Mouse (Mus musculus) liver, adult (tissue): Measurements from ENCODE around the gene Nfkbie.

Source experiments
- GATA4 ChIP-seq: IDR thresholded peaks from 2 replicates; pipeline ENCODE4 v1.6.1; 2014; ENCODE audit warnings: mild to moderate bottlenecking, low read length; ENCODE audit not compliant: insufficient replicate concordance

Gene Nfkbie

DNA sequence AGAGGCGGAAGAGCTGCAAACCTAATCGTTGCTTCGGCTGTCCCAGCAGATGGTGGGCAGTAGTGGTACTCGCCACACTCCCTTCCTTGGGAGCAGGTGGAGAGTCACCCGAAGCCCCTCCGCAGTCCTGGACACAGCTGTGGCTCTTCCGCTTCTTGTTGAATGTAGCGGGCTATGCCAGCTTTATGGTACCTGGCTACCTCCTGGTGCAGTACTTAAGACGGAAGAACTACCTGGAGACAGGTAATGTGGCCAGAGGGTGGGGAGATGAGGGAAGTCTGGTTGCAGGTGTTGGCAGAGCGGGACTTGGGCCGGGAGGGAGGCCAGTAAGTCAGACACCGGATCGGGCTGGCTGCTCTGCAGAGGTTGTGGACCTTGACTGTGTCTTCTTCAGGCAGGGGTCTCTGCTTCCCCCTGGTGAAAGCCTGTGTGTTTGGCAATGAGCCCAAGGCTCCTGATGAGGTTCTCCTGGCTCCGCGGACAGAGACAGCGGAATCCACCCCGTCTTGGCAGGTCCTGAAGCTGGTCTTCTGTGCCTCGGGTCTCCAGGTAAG lies 9.1 kb downstream of the Nfkbie start:
- no peak for TF ChIP-seq GATA4

- TF ChIP-seq GATA4, result no peak
These were observed 9.6 kb downstream of the Nfkbie start for GRCm38 (mm10) chr17:45565103-45565502.

DNA sequence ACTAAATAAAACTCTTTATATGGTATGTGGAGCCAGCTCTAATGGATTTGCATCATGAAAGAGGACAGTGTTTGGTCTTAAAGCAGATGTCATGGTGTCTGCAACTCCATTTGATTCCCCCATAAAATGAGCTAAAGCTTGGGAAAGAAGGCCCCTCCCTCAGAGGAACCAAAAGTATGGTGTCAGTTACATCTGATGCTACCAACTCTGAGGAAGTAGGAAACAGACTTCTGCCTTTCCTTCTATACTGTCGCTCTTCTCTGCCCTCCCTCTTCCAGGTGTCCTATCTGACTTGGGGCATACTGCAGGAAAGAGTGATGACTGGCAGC lies 10.5 kb downstream of the Nfkbie start:
- TF ChIP-seq GATA4, result no peak

- TF ChIP-seq GATA4, result no peak
These were observed 11.1 kb downstream of the Nfkbie start for GRCm38 (mm10) chr17:45566360-45567161.

DNA sequence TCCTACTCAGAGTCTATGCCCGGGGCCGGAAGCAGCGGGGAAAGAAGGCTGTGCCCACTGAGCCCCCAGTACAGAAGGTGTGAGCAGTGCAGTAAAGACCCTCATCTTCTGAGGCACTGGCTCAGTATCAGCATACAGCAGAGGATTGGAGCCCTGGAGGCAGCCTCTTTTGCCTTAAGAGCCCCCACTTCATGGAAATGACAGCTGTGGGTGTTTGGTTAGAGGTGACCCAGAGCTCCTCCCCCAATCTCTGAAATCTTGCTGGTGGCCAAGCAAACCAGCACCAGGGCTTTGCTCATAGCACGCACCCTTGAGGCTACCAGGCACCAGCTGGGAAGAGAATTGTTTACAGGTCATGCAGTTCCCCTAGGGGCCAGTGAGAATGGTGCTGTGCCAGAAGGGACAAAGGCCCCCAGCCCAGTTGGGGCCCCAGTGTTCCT lies 11.7 kb downstream of the Nfkbie start:
- TF ChIP-seq GATA4, result no peak

DNA sequence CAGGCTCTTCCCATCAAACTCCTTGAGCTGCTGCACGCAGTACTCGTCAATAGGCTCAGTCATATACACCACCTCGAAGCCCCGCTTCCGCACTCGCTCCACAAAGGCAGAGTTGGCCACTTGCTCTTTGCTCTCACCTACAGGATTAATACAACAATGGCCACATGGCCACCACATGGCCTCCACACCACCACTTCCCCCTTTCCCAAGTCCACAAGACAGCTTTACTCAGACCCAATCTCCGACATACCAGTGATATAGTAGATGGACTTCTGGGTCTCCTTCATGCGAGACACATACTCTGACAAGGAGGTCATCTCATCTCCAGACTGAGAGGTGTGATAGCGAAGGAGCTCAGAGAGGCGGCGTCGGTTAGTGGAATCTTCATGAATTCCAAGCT lies 13.5 kb downstream of the Nfkbie start:
- no peak for TF ChIP-seq GATA4

DNA sequence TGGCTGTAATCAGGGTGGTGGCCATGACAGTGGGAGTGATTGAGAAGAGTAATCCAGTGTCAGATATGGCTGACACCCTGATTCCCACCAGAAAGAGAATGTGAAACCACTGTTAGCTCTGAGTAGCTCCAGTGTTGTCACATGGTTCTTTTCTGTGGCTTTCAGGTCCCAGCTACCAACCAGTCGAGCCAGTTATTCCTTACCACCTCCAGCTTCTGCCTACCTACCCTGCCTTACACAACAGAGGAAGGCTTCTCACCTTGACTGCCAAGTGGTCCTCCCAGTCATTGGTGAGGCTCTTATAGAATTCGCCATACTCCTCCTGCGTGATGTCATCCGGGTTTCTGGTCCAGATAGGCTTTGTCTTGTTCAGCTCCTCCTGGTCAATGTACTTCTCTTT lies 14.5 kb downstream of the Nfkbie start:
- no peak for TF ChIP-seq GATA4

DNA sequence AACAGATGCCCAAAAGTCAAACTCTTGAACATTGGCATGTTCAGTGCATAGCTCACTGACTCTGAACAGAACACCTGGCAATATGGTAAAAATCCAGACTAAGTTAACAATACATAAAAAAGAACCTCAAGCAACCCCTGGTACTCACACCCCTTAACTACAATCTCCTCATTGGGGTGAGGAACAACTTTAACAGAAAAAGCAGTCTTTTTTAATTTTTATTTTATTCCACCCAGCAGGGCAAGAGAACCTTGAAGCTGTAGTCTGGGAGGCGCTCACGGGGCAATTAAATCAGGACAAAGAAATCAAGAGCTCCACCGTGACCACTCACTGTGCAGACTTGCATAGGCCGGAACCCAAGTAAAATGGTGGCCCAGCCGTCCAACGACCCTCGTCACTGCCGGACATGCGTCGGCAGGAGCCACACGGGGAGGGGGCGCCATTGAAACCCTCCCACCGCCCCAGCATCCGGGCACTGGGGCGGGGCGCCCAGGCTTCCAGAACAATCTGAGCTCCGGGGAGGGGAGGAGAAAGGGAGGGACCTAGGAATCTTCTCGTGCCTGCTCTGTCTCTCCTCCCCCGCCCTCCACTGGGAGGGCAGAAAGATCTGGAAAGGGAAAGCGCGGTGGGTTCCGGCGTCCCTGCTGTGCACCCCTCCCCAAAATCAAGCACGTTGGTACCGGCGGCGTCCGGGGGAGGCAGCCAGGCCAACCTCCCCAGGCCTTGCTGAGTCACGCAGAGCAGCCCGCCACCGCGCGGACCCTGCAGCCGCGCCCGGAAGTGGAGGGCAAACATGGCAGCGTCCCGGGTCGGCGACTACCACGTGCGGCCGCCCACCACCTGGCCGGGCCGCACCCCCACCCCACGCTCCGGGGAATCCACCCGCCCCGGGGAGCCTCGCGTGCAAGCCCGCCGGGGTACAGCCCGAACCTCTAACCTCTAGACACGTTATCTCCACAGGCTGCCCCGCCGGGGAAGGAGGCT lies 16.9 kb downstream of the Nfkbie start:
- TF ChIP-seq GATA4, result no peak

GRCm38 (mm10) chr17:45573087-45573779 lies 17.7 kb downstream of the Nfkbie start, which contains the start of gene Hsp90ab1:
Gene Hsp90ab1, minus strand, starts transcription at chr17:45573271.
- no peak; the same call in 1 of the 2 replicates for TF ChIP-seq GATA4

DNA sequence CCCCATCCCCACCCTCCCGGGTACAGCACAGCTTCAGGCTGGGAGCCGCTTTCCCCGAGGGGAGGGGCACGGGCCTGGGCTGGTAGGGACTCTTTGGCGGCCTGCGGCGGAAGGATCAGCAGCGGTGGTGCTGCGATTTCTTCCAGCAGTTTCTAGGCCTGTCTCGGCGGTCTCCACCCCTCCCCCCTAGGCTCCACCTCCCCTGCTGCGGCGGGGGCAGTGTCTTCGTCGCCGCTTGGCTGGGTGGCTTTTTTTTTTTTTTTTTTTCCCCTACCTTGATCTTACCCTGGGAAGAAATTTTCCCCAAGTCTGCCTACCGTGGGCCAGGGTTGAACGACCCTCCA lies 18.2 kb downstream of the Nfkbie start:
- TF ChIP-seq GATA4, result no peak

- TF ChIP-seq GATA4, result no peak
These were observed 18.7 kb downstream of the Nfkbie start for GRCm38 (mm10) chr17:45574129-45574761.

- no peak for TF ChIP-seq GATA4
These were observed 19.8 kb downstream of the Nfkbie start for GRCm38 (mm10) chr17:45575123-45575897.

DNA sequence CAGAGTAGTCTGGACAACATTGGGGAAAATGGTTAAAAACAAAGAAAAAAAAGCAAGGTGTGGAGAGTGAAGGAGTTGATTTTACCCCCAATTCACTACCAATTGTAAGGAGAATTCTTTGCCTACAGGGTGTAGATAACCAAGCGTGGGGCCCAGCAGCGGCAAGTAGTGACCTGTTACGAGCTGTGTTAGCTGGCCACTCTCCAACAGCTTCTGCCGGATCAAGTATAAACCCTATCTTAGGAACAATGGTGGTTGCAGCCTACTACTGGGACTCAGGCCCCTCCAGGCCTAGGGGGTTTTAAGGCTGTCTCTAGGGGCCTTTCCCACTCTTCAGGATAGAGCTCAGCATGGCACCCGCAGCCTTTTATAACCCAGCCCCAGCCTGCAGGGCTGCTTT lies 22.7 kb downstream of the Nfkbie start:
- no peak for TF ChIP-seq GATA4

- TF ChIP-seq GATA4, result no peak
These were observed 23.3 kb downstream of the Nfkbie start for GRCm38 (mm10) chr17:45578843-45579242.
